Mouse (Mus musculus) neural tube, embryonic 14.5 days (tissue): ENCODE data around the gene Rps6kb2. TPM values are rescaled to one million over a fixed set of nuclear protein-coding genes. Genes with fewer than 3 reads are reported as not detected.
A peak's percentile ranks its signal among the peaks of the same experiment; 100 is the strongest.

Experiments used
- ATAC-seq: fragments of 200-750 bp; cut with Nextera tagmentation; 2 replicates; pipeline ENCODE4 v1.8.0; 2017; ENCODE audit warnings: low read depth, mild to moderate bottlenecking, moderate TSS enrichment, moderate library complexity
- H3K27ac ChIP-seq: fragments of 300-500 bp; sonication (generic); 2 replicates; pipeline ENCODE4 v1.5.1; 2014; ENCODE audit warnings: low read depth, mild to moderate bottlenecking, control low read depth, low read length, moderate library complexity, mixed read lengths
- H3K27me3 ChIP-seq: fragments of 300-500 bp; sonication (generic); 2 replicates; pipeline ENCODE4 v1.6.1; 2014; ENCODE audit warnings: low read length; ENCODE audit not compliant: control insufficient read depth, insufficient read depth
- H3K36me3 ChIP-seq: fragments of 300-500 bp; sonication (generic); 2 replicates; pipeline ENCODE4 v1.6.1; 2014; ENCODE audit warnings: low read length, mixed read lengths; ENCODE audit not compliant: control insufficient read depth, insufficient read depth
- H3K4me1 ChIP-seq: fragments of 300-500 bp; sonication (generic); 2 replicates; pipeline ENCODE4 v1.6.1; 2014; ENCODE audit warnings: low read length; ENCODE audit not compliant: control insufficient read depth, insufficient read depth
- H3K4me2 ChIP-seq: fragments of 300-500 bp; sonication (generic); 2 replicates; pipeline ENCODE4 v1.6.1; 2014; ENCODE audit warnings: mild to moderate bottlenecking, low read depth, low read length, control low read depth
- H3K4me3 ChIP-seq: fragments of 300-500 bp; sonication (generic); 2 replicates; pipeline ENCODE4 v1.5.1; 2014; ENCODE audit warnings: low read depth, low read length, control low read depth, mixed read lengths
- H3K9ac ChIP-seq: fragments of 300-500 bp; sonication (generic); replicated peaks from 2 replicates; pipeline ENCODE4 v1.6.1; 2014; ENCODE audit warnings: low read depth, mild to moderate bottlenecking, control low read depth, low read length, mixed read lengths
- H3K9me3 ChIP-seq: fragments of 300-500 bp; sonication (generic); 2 replicates; pipeline ENCODE4 v1.6.1; 2016; ENCODE audit warnings: low read length; ENCODE audit not compliant: control insufficient read depth
- whole genome bisulfite sequencing: fragments of 180-500 bp; shearing (Covaris S2); extraction: QIAGEN DNeasy Blood & Tissue Kit; methylation state at CpG from one replicate; pipeline ENCODE4 v1.1.7; 2014; 5-methylcytosine and 5-hydroxymethylcytosine counted together
- polyA plus RNA-seq: library from polyadenylated mRNA; unstranded; fragments of >200 nt; fragmentation: Nextera tagmentation; extraction: Ambion mirVana; gene quantifications from 2 replicates; pipeline ENCODE4 v1.2.1, GENCODE M21; 2014

Gene Rps6kb2
- polyA plus RNA-seq, 1 experiment from 2014 or later: 40.9 TPM

GRCm38 (mm10) chr19:4152445-4153231, 10.5 kb downstream of the Rps6kb2 start:
- Histone ChIP-seq H3K4me3 (no peak overlapping the region), H3K27ac (no peak overlapping the region), H3K4me2 (no peak overlapping the region), H3K9me3 (no peaks in the 10 kb centered on the region), H3K4me1 (peaks cover 20% of the 10 kb centered on the region), H3K36me3 (peaks cover 30% of the 10 kb centered on the region), H3K27me3 (no peaks in the 10 kb centered on the region), H3K9ac (no peak overlapping the region)
- ATAC-seq: no peak
- WGBS: 87% methylated on average over 8 of the region's 8 CpGs

GRCm38 (mm10) chr19:4151898-4152297, 11.3 kb downstream of the Rps6kb2 start:
- 84% methylated on average over 5 of the region's 5 CpGs for WGBS

DNA sequence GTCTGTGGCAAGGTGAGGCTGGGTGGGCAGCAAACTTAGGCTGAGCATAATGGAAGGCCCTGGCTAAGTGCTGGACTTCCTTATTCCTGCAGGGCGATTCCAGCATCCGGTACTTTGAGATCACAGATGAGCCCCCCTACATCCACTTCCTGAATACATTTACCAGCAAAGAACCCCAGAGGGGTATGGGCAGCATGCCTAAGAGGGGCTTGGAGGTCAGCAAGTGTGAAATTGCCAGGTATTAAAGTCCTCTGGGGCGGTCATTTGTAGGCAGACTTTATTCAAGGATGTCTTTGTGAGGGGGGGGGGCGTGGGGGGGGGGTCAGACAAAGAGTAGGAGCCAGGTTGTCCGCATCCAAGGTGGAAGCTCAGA, 11.7 kb downstream of the Rps6kb2 start:
- no peak overlapping the region for H3K9ac ChIP-seq
- H3K27ac ChIP-seq: no peak overlapping the region
- ATAC-seq: no peak
- no peak overlapping the region for H3K4me3 ChIP-seq
- no peaks in the 10 kb centered on the region for H3K9me3 ChIP-seq
- H3K4me2 ChIP-seq: no peak overlapping the region
- H3K4me1 ChIP-seq: peaks cover 20% of the 10 kb centered on the region
- 72% methylated on average over 5 of the region's 5 CpGs for WGBS
- no peaks in the 10 kb centered on the region for H3K27me3 ChIP-seq
- H3K36me3 ChIP-seq: peaks cover 20% of the 10 kb centered on the region; the same call in 1 of the 2 replicates

More at GRCm38 (mm10) chr19:4151898-4152297, 11.3 kb downstream of the Rps6kb2 start:
- no peak for ATAC-seq
- no peak overlapping the region for H3K4me3 ChIP-seq
- H3K27ac ChIP-seq: no peak overlapping the region
- no peaks in the 10 kb centered on the region for H3K9me3 ChIP-seq
- peaks cover 24% of the 10 kb centered on the region; the same call in 1 of the 2 replicates for H3K36me3 ChIP-seq
- H3K4me1 ChIP-seq: peaks cover 20% of the 10 kb centered on the region
- H3K27me3 ChIP-seq: no peaks in the 10 kb centered on the region
- H3K9ac ChIP-seq: no peak overlapping the region
- no peak overlapping the region for H3K4me2 ChIP-seq

- Histone ChIP-seq H3K9ac (no peak overlapping the region), H3K36me3 (peaks cover 16% of the 10 kb centered on the region; the same call in 1 of the 2 replicates), H3K4me3 (no peak overlapping the region), H3K9me3 (no peaks in the 10 kb centered on the region), H3K27me3 (no peaks in the 10 kb centered on the region), H3K4me1 (peaks cover 20% of the 10 kb centered on the region), H3K4me2 (no peak overlapping the region), H3K27ac (no peak overlapping the region)
- 89% methylated on average over 22 of the region's 22 CpGs for WGBS
- no peak for ATAC-seq
These were observed 12.3 kb downstream of the Rps6kb2 start for GRCm38 (mm10) chr19:4150567-4151487.

DNA sequence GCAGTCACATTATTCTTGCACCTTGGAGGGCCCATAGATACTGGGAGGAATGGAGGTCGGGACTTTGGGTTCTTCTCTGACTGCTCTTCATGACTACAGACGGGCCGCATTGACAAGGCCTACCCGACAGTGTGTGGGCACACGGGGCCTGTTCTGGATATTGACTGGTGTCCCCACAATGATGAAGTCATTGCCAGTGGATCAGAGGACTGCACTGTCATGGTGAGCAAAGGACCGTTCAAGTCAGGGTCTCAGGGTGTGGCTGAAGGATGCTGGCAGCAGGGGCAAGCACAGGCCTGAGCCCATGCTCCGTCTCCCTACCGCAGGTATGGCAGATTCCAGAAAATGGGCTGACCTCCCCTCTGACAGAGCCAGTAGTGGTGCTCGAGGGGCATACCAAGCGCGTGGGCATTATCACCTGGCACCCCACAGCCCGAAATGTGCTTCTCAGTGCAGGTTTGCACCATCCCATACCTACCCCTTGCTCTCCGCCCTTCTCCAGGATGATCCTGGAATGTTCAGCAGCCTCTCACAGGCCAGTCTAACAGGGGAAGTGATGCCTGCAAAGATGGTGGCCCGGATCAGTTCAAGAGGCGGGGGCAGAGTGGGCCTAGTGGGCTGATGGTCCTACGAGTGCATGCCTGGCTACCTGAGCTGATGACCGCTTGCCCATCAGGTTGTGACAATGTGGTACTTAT, 13.2 kb downstream of the Rps6kb2 start:
- Histone ChIP-seq H3K4me3 (no peak overlapping the region), H3K4me1 (peaks cover 20% of the 10 kb centered on the region), H3K4me2 (peak overlapping the region; percentile 89), H3K9ac (no peak overlapping the region; the same call in 1 of the 2 replicates), H3K27ac (no peak overlapping the region), H3K27me3 (no peaks in the 10 kb centered on the region), H3K36me3 (peaks cover 12% of the 10 kb centered on the region; the same call in 1 of the 2 replicates), H3K9me3 (no peaks in the 10 kb centered on the region)
- WGBS: 96% methylated on average over 17 of the region's 17 CpGs
- no peak for ATAC-seq

GRCm38 (mm10) chr19:4149283-4149682, 13.9 kb downstream of the Rps6kb2 start:
- H3K27ac ChIP-seq: no peak overlapping the region
- no peaks in the 10 kb centered on the region for H3K9me3 ChIP-seq
- peak overlapping the region; percentile 89 for H3K4me2 ChIP-seq
- WGBS: 89% methylated on average over 11 of the region's 11 CpGs
- no peaks in the 10 kb centered on the region for H3K27me3 ChIP-seq
- H3K4me1 ChIP-seq: peaks cover 20% of the 10 kb centered on the region
- no peak overlapping the region; the same call in 1 of the 2 replicates for H3K9ac ChIP-seq
- no peak for ATAC-seq
- peak overlapping the region; percentile 90 for H3K4me3 ChIP-seq
- H3K36me3 ChIP-seq: peaks cover 12% of the 10 kb centered on the region; the same call in 1 of the 2 replicates

- Histone ChIP-seq H3K27ac (peak overlapping the region; percentile 67), H3K27me3 (no peaks in the 10 kb centered on the region), H3K9ac (peak overlapping the region; percentile 76), H3K36me3 (peaks cover 12% of the 10 kb centered on the region; the same call in 1 of the 2 replicates), H3K4me1 (peaks cover 20% of the 10 kb centered on the region), H3K4me3 (peak overlapping the region; percentile 90), H3K4me2 (peak overlapping the region; percentile 89), H3K9me3 (no peaks in the 10 kb centered on the region)
- WGBS: 6% methylated on average over 8 of the region's 8 CpGs
- ATAC-seq: peak; percentile 15
These were observed 14.3 kb downstream of the Rps6kb2 start for GRCm38 (mm10) chr19:4148819-4149218.

DNA sequence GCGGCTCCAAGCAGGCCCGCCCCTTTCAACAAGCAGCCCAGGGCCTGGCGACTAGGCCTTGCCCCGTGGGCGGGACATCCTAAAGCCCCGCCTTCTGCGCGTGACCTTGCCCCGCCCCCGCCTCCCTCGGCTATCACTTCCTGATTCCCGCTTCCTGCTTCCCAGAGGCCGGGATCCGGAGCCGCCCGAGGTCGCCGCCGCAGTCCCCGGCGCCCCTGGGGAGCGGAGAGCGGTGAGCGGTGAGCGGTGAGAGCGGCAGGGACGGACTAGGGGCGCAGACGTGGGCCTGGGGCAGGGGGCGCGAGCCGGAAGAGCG, 14.7 kb downstream of the Rps6kb2 start, which contains the start of gene Coro1b:
Gene Coro1b, plus strand, starts transcription at position 129 of the 316 bp plus-strand sequence.
- 1% methylated on average over 29 of the region's 33 CpGs for WGBS
- ATAC-seq: peak; percentile 95
- Histone ChIP-seq H3K4me3 (peak within 1 kb of the TSS; percentile 90), H3K27me3 (no peaks in the 10 kb centered on the region), H3K9ac (peak within 1 kb of the TSS; percentile 76), H3K4me1 (peaks cover 20% of the 10 kb centered on the region), H3K4me2 (peak within 1 kb of the TSS; percentile 89), H3K36me3 (peaks cover 12% of the 10 kb centered on the region; the same call in 1 of the 2 replicates), H3K9me3 (no peaks in the 10 kb centered on the region), H3K27ac (peak within 1 kb of the TSS; percentile 67)
